Mouse (Mus musculus): ENCODE measurements at regions not wholly inside any gene's neighbourhood (a gene's known extent, or its start where the extent isn't known, plus 50 kb on each side); places are given as distances from the start of the nearest gene placed in this dataset.

DNA sequence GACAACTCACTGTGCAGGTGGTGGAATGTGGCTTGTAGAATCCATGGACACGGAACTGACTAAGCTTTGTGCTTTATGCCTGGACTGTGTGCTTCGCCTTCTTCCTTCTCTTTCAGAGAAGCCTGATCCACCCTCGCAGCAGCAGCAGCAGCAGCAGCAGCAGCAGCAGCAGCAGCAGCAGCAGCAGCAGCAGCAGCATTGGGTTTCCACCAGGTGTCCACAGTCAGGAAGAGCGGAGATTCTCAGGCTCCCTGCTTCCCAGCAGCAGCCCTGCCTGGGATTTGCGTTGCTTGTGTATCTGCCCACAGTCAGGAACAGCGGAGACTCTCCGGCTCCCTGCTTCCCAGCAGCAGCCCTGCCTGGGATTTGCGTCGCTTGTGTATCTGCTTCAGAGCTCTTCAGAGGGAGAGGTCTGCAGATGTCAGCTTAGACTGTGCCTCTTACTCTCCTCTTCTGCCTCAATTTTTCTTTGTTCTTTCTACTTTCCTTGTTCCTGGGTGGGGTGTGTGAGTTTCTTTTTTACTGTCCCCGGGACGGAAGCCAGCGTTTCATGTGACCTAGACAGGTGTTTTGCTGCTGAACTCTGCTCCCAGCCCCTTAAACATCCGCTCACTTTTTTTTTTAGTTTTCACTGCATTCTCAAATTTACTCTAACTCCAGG lies 168.1 kb upstream of the Olig3 start:
- no peak for DNase-seq (ENCODE audit: low read depth, low spot score)

DNA sequence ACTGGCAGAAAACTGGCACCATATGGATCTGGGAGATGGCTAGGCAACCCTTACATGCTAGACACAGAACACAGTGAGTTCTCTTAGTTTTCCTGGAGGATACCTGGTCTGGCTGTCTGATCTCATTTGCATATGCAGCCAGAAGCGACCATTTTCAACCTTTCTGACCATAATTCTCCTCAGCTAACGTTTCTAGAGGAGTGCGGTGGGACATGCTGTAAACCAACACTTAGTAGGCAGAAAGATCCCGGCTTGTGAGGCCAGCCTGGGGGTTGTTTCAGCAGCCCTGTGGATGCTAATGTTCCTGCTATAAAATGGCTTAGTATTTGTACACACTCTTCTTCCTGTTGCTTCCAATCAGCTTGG lies 168.6 kb upstream of the Olig3 start:
- no peak for DNase-seq (ENCODE audit: low read depth, low spot score)

DNA sequence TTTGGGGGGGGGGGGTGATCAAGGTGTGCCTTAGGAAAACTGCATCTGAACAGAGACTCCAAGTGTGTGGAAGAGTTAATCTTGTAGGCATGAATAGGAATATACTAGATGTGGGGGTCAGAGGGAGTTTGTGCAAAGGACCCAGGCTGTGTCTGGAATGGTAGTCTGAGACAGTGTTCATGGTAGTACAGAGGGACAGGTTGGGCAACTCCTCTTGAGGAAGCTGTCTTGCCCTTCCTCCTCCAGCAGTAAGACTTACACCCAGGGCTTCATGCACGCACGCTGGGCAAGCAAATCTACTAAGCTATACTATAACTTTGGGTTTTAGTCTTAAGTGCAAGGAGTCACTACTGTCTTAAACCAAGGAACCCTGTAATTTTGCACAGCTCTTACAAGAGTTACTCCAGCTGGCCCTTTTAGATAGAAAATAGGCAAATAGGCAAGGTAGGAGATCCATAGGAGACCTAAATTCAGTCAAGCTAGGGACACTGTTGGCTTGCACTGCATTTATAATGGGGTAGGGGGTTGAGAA lies 169.2 kb upstream of the Olig3 start:
- no peak for DNase-seq (ENCODE audit: low read depth, low spot score)

DNA sequence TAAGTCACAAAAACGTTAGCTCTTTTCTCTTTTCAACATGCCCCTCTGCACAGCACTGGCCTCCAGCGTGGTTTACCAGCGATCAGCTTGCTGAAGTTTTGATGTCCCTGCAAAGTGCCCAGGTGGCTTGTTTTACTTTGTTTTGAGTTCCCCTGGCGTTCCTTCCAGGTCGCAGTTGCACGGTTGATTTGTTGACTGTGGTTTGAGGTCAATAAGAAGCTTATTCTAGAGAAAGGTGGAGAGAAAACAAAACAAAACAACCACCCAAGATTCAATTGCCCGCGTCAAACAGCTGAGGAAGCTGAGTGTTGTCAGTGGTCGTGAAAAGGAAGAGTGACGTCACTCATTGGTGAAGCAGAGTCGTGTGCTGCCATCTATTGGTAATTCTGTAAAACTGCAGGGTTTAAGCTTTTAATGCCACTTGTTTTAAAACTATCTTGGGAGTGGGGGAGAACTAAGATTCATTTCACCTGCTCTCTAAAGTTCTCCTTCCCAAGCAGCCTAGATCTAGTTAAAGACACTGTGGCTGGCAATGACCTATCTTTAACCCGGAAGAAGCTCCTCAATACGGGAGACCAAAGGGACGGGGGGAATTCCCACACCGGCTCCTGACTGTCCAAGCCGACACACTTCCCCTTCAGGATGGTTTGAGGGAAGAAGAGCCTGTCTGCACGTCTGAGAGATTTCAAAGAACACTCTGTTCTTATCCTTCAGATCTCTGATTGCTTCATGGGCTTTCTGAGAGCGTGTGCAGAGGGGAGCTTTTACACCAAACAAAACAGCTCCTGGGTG lies 170.3 kb upstream of the Olig3 start:
- DNase-seq (ENCODE audit: low read depth, low spot score) = peak; percentile 68

DNA sequence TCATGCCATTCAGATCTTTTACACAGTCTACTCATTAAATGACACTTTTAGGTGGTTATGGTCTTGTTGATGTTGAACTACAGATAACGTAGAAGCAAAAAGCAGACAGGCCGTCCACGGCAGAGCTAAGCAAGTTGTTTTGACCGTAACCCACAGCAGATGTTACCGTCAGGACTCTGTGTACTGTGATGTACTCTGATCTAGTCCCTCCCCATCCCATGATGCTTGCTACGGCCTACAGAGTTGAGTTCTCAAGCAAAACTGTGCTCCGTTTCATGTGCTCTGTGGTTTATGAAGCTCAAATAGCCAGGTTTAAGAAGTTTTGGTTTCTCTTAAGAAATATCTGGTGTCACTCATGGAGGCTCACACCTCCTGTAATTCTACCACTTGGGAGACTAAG lies 169.4 kb upstream of the Tnfaip3 start:
- no peak for DNase-seq (ENCODE audit: low read depth, low spot score)

DNA sequence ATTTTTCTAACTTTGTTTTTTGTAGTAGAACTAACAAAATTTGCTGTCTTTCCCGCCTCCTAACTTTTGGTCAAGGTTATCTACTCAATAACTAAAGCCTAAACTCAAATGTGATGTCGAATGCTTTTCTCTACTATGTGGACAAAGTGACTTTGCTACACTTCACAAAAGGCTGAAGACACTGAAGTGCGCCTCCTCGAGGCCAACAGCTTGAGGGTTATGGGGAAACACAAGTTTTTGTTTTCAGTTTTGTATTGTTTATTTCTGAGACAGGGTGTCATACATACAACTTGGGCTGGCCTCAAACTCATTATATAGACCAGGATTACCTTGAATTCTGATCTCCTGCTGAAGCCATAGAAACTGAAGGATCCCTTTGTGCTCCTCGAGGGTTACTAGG lies 162.4 kb upstream of the Tnfaip3 start:
- no peak for DNase-seq (ENCODE audit: low read depth, low spot score)

DNA sequence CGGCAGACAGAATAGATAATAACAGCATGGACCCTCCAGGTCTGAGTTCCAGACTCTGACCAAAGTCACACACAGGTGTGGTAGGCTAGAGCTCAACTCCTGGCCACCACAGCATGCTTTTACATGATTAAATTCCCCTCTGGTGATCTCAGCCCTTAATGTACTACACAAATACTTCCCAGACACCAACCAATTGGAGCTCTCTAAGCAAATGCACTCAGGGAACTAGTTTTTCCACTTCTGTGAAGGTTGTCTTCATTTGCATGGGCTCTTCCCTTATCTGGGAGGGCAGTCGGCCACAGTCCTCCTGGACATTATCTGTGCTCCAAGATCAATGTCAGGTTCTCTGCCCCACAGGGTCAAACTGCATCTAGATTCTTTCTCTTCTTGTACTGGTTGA lies 162.0 kb upstream of the Tnfaip3 start:
- DNase-seq (ENCODE audit: low read depth, low spot score) = no peak

DNA sequence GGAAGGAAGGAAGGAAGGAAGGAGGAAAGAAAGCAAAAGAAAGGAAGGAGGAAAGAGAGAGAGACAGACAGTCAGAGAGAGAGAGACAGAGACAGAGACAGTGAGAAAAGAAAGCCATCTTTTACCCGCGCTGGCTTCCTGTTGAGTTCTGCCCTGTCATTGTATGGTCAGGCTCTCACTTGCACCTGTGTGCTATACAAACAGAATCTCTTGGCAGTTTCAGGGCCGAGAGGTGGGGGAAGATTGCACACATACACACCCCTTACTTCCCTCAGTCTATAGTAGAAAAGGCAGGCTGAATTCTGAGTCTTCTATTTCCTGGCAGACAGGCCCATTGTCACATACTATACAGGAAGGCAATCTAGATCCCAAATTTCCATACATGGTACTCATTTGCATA lies 160.8 kb upstream of the Tnfaip3 start:
- no peak for DNase-seq (ENCODE audit: low read depth, low spot score)

DNA sequence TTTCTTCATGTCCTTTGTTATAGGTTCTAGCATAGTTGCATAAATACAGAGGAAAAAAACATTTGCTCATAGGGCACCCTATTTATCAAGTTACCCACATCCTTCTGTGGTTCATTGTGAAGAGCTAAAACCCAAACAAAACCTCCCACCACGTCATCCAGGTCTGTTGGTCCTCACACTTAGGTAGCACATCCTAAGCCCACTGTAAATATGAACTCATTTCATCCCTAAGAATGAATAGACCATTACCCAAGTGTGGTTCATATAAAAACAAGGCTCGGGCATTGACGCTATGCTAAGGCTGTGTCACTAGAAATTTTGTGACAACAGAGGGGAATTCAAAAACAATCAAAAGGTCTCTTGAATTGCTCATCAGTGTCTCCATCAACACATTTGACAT lies 156.4 kb upstream of the Tnfaip3 start:
- DNase-seq (ENCODE audit: low read depth, low spot score) = no peak

DNA sequence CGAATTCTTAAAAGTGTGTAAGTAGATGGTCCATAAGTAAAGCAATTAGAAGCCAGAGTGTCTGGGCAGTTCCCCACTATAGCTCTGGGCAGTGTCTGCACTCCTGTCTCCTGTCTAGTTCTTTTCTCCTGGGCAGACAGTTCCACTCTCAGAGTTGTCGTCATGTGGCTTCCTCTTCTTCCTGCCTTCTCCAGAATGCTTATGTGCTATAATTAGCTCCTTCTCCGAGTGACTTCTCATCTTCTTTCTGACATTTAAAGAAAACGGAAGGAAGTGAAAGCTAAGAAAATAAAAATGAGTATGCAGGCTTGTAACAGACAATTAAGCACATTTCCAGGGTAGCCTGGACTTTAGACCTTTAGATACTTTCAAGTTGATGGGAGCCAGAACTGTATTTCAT lies 155.1 kb upstream of the Tnfaip3 start:
- DNase-seq (ENCODE audit: low read depth, low spot score) = no peak

DNA sequence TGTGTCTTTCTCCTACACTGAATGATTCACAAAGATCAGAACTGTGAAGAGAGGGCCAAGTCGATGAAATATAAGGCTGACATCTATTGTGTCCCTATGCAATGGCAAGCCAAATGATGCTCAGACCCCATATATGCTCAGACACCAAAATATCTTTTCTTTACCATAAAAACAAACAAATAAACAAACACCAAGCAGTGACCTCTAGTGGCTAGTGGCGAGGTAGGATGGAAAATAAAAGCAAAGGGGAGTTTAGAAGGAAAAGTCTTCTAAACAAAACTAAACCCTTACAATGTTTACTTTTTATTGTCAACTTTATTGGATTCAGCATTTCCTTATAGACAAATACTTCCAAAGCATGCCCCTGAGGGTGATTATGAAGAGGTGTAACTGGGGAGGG lies 153.8 kb upstream of the Tnfaip3 start:
- DNase-seq (ENCODE audit: low read depth, low spot score) = no peak

DNA sequence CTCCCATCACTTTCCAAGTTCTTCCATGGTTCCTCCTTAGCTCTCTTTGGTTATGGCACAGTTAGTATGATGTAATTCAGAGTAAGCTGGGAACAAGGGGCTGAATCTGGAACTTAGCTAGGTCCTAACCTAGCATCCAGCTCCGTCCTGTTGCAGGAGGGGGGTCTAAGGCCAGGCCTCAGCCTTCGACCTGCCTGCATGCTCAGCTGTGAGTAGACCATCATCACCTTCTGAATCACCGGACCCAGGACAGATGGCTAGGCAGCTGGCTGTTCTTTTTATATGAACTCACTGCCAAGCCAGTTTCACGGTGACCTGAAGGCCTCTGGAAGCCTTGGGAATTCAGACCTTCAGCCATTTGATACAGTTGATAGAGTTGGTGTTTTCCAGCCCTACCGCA lies 152.9 kb upstream of the Tnfaip3 start:
- DNase-seq (ENCODE audit: low read depth, low spot score) = no peak

DNA sequence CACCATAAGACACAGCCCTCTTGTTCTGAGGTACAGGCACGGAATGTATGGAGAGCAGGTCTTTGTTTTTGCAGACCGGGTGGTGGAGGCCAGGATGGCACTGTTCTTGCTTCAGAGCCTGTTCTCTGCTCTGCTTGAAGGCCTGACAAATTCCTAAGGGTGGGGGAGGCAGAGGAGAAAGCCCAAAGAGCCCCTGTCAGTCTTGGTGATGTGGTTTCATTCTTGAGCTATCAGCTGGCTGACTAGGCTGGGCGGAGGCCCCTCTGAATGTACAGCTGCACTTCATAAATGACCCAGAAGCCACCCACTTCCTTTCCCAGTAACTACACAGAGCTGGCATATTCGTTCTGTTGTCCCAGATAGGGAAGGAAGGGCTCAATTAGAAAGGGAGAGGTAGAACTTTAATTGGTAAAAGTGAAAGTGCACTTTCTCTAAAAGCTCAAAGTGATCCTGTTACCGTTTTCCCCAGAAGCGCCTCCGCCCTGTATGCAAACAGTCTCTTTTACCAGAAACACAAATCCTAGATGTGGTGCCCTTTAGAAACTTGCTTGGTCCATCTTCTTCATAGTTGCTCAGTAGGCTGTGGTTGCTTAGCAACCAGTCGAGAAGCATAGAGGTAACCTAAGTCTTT lies 152.3 kb upstream of the Tnfaip3 start:
- peak; percentile 34 for DNase-seq (ENCODE audit: low read depth, low spot score)

DNA sequence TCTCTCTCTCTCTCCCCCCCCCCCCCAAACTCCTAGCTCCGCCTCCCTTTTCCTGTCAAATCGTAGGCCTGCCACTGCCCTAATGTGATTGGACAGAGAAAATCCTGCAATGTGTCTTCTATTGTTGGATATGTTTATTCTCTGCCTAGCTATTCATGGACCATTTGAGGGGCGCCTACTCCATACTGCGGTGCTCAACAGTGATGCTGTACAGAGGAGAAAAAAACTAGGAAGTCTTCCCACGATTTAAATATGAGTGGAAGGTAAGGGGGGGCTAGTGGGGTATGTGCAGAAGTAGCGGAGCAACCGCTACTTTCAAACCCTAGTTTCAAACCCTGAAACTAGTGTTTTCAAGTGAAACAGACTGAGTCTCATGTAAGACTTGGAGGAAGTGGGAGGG lies 151.6 kb upstream of the Tnfaip3 start:
- no peak for DNase-seq (ENCODE audit: low read depth, low spot score)

DNA sequence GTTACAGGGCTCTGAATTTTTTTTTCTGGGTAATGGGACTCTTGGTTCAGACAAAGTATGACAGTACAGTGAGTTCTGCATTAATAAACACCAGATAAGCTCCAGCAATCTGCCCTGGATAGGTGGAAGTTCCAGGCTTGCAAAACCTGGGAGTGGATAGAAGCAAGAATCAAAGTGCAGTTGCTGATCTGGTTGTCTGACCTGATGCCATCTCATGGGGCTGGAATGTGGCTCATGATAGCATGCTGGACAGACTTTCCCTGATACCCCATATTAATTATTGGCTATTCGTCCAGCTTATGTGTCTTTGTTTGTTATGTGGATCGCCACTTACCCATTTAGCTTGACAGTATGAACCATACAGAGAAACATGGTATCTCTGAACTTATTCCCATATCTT lies 146.6 kb upstream of the Tnfaip3 start:
- DNase-seq (ENCODE audit: low read depth, low spot score) = no peak

DNA sequence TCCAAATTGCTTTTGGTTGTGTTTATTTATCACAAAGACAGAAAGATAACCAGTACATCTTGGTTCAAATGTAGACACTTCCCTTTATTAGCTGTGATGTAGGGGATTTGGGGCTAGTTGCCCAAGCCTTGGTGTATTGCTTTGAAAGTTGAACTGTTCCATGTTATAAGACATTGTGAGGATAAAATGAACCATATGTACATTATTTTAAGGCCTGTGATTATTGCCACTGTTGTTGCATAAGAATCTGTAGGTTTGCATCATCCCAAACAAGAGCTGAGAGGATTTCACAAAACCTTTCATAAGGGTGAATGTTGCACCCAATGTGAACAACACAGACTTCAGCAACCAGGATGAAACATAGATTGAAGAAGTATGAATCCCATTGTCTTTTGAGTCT lies 145.7 kb upstream of the Tnfaip3 start:
- DNase-seq (ENCODE audit: low read depth, low spot score) = no peak

DNA sequence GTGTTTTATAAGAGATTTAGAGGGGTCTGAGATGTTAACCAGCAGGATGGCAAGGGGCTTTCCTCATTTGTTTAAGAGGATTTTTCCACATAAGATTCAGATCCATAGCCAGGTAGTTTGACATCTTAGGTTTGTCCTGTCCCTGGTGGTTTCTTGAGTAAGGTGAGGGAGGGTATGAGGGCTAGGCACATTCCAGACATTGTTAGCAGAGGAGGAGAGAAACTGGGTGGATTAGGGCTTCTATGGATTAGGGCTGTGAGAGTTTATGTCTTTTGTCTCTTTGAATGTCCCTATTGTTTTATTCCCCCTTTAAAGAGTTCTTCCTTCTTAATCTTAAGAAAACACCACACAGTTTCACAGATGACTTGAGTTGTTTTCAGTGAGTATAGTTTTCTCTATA lies 138.6 kb upstream of the Tnfaip3 start:
- no peak for DNase-seq (ENCODE audit: low read depth, low spot score)

DNA sequence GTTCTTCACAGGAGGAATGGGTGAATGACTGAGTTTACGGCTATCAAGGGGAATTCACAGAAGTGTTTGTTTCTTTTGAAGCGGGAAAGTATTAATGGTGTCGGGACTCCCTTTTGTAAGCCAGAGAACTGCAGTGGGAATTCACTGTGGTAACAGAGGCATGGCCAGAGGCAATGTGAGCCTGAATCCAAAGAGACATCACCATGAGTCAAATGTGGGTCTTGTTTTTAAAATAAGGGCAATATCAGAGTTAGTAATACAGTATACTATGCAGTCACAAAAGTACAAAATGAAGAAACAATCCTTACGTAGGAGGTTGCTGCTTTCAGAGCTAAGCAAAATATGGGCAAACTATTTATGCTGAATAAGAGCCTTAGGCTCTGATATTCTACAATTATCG lies 137.3 kb upstream of the Tnfaip3 start:
- DNase-seq (ENCODE audit: low read depth, low spot score) = no peak

DNA sequence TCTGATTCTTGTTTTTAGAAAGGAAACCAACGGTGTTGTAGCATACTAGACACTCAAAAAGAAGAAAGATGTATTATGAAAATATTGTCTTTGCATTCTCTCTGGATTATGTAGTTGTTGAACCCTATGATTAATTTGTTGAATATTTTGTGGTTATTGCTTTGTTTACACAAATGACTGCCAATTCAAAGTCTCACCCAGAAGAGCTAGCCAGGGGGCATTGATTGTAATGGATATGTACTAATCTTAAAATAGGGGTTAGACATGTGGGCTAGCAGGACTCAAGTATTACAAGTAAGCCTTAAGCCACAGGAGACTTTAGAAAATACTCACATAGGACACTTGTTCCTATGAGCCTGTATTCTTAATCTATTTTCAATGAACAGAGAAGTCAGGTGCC lies 135.3 kb upstream of the Tnfaip3 start:
- DNase-seq (ENCODE audit: low read depth, low spot score) = no peak

DNA sequence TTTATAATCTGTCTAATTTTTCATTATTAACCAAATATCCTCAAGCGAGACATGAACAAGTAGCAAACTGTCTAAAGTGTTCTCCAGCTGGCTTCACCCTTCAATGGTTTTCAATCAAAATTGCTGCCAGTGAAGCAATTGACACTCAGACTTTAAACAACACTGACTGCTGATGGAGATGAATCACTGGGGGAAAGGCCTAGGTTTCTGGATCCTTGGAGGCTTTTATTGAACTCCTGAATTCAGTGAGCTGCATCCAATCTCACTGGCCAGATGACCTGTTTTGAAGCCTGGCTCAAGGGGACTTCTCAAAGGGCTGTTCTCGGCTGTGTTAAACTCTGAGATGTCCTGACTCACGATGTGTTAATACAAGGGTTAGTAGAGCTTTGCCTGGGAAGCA lies 134.5 kb upstream of the Tnfaip3 start:
- no peak for DNase-seq (ENCODE audit: low read depth, low spot score)

DNA sequence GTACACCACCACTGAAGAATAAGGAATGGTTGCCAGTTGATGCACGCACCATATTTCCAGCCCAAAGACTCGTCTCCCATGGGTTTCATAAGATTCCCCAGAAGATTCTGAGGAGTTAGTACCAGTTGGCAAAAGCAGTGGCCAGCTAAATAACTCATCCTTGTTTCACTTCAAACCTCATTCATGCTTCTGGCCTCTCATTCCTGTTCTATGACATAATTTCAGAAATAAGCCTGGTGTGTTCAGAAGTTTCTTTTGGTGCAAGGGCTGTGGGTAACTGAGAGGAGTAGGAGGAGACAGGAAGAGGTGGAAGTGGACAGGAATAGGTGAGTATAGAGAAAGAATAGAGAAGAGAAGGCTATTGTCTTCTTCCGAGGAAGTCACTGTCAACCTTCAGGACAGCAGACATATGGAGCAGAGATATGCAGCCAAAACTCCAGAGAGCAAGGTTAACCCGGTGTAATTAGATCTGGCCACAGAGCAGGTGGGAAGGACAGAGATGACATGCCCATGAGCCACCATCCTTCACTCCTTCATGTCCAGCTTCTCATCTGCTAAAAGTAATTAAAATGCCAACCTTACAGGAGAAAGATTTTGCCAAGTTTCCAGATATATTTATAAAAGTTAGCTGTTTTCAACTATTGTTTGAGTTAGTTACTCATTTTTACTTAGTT lies 133.9 kb upstream of the Tnfaip3 start:
- no peak for DNase-seq (ENCODE audit: low read depth, low spot score)

DNA sequence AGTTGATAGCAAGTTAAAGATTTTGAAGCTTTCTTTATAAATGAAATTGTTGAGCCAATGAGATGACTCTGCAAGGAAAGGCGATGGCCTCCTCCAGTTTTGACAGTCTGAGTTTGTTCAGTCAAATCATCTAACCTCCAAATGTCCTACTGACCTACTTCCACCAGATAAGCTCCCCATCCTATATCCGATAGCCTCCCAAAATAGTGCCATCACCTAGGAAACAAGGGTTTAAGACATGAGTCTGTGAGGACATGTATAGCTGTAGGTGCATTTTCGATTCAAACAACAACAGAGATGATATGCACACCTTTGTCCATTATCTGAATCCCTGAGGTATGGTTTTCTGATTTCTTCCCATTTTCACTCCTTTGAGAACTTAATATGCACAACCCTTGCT lies 126.0 kb upstream of the Tnfaip3 start:
- no peak for DNase-seq (ENCODE audit: low read depth, low spot score)
